Mouse (Mus musculus): ENCODE results near the gene Man1c1.

Man1c1 gene

GRCm38 (mm10) chr4:134602610-134603009 is 101.5 kb downstream of the Man1c1 start:
- DNase-seq, result no peak

- DNase-seq, result no peak
Observed at GRCm38 (mm10) chr4:134601981-134602380, 102.1 kb downstream of the Man1c1 start.

- no peak for DNase-seq
Observed at GRCm38 (mm10) chr4:134601404-134601803, 102.7 kb downstream of the Man1c1 start.

GRCm38 (mm10) chr4:134600777-134601176 is 103.3 kb downstream of the Man1c1 start:
- no peak for DNase-seq

GRCm38 (mm10) chr4:134600060-134600459 is 104.0 kb downstream of the Man1c1 start:
- peak; percentile 41 to 53 for DNase-seq

- peak; percentile 66 to 76 for DNase-seq
Observed at GRCm38 (mm10) chr4:134596816-134597692, 107.0 kb downstream of the Man1c1 start.

GRCm38 (mm10) chr4:134594731-134595439 is 109.2 kb downstream of the Man1c1 start:
- no peak for DNase-seq

GRCm38 (mm10) chr4:134592442-134592841 is 111.6 kb downstream of the Man1c1 start:
- DNase-seq, result no peak

GRCm38 (mm10) chr4:134591506-134592061 is 112.5 kb downstream of the Man1c1 start:
- DNase-seq, result peak; percentile 98 to 99

GRCm38 (mm10) chr4:134590227-134590926 is 113.7 kb downstream of the Man1c1 start:
- peak; percentile 56 to 59 for DNase-seq

- no peak for DNase-seq
Observed at GRCm38 (mm10) chr4:134589786-134590185, 114.3 kb downstream of the Man1c1 start.

GRCm38 (mm10) chr4:134588951-134589350 is 115.1 kb downstream of the Man1c1 start:
- peak in 1 of 2 experiments; percentile 54 for DNase-seq

- DNase-seq, result no peak
Observed at GRCm38 (mm10) chr4:134588287-134588686, 115.8 kb downstream of the Man1c1 start.

GRCm38 (mm10) chr4:134587636-134588197 is 116.4 kb downstream of the Man1c1 start:
- DNase-seq, result no peak

- DNase-seq, result no peak
Observed at GRCm38 (mm10) chr4:134586631-134587030, 117.5 kb downstream of the Man1c1 start.

- no peak for DNase-seq
Observed at GRCm38 (mm10) chr4:134586126-134586525, 118.0 kb downstream of the Man1c1 start.

- no peak for DNase-seq
Observed at GRCm38 (mm10) chr4:134583513-134583912, 120.6 kb downstream of the Man1c1 start.

GRCm38 (mm10) chr4:134581365-134581764 is 122.7 kb downstream of the Man1c1 start:
- no peak for DNase-seq

- DNase-seq, result peak; percentile 78 to 84
Observed at GRCm38 (mm10) chr4:134580351-134581148, 123.5 kb downstream of the Man1c1 start.

- peak; percentile 59 to 64 for DNase-seq
Observed at GRCm38 (mm10) chr4:134579620-134580019, 124.5 kb downstream of the Man1c1 start.

GRCm38 (mm10) chr4:134579212-134579611 is 124.9 kb downstream of the Man1c1 start:
- no peak for DNase-seq

- DNase-seq, result no peak
Observed at GRCm38 (mm10) chr4:134578407-134578806, 125.7 kb downstream of the Man1c1 start.

Measured in cerebellum, adult 18-20 months (tissue).